Mouse (Mus musculus): ENCODE measurements around the gene Rps6kl1. TPM values are rescaled to one million over a fixed set of nuclear protein-coding genes. Genes with fewer than 3 reads are reported as not detected.
A peak's percentile ranks its signal among the peaks of the same experiment; 100 is the strongest.

Gene Rps6kl1
- polyA plus RNA-seq, 2 experiments: 0.39 to 0.43 TPM

DNA sequence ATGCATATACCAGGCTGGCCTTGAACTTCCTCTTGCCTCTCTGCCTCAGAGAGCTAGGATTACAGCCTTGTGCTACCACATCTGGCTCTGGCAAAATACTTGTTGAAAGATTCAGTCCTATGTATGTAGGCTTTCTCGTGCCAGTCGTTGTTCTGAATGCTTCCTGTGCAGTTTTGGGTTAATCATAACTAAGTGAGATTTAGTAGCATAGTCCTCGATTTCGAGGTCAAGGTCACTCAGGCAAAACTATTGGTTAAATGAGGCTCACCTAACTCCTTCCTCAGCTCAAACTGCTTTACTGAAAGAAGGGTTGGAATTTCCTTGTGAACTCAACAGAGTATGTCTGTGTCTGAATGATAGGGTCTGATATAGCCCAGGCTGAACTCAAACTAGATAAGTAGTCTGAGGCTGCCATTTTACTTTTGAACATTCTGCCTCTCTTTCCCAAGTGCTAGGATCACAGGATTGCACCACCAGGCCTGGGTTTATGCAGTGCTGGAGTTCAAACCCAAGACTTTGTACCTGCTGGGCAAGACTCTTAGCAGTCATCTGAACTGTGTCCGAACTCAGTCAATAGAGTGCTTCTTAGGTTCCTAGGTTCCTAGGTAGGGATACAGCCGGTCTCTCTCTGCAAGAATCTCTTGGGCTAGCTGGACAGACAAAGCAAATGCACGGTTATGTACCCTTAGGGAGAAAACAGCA is 38.4 kb downstream of the Rps6kl1 start:
- DNase-seq (ENCODE audit: low spot score): no peak
- no peak overlapping the region for H3K4me3 ChIP-seq (replicated peaks; ENCODE audit: low read length)
- no peaks in the 10 kb centered on the region for H3K9me3 ChIP-seq (ENCODE audit: control insufficient read depth, low read length)
- no peak for TF ChIP-seq POLR2A (IDR thresholded peaks at IDR 0.05; ENCODE audit: borderline replicate concordance, extremely low read depth, insufficient read depth, insufficient read length)
- no peak overlapping the region for H3K9ac ChIP-seq (ENCODE audit: low read depth, low read length, severe bottlenecking)
- no peak overlapping the region for H3K27ac ChIP-seq (replicated peaks; ENCODE audit: low read depth, low read length)
- WGBS: 89% methylated on average over 7 of the region's 7 CpGs
- peak overlapping the region; percentile 77; the same call in 1 of the 2 replicates for H3K4me2 ChIP-seq (replicated peaks; ENCODE audit: low read depth, low read length, severe bottlenecking)
- H3K4me1 ChIP-seq (ENCODE audit: control insufficient read depth, insufficient read depth, low read length): peaks cover 18% of the 10 kb centered on the region
- no peaks in the 10 kb centered on the region for H3K27me3 ChIP-seq (ENCODE audit: control insufficient read depth, insufficient read depth, low read length)
- H3K36me3 ChIP-seq (ENCODE audit: control insufficient read depth, insufficient read depth, low read length): peaks cover 34% of the 10 kb centered on the region
- ATAC-seq (ENCODE audit: low FRiP score, low read depth): no peak

GRCm38 (mm10) chr12:85110698-85111592 is 40.1 kb downstream of the Rps6kl1 start, which contains the start of the genes Prox2 and Dlst:
Prox2 (minus strand) TSS chr12:85110759.
Dlst (plus strand) TSS chr12:85110833.
- TF ChIP-seq POLR2A (IDR thresholded peaks at IDR 0.05; ENCODE audit: borderline replicate concordance, extremely low read depth, insufficient read depth, insufficient read length): 0 out of 2 replicates have a peak, but pooled peaks have one; percentile 41
- H3K4me2 ChIP-seq (replicated peaks; ENCODE audit: low read depth, low read length, severe bottlenecking): peak within 1 kb of the TSS; percentile 77
- H3K27ac ChIP-seq (replicated peaks; ENCODE audit: low read depth, low read length): peak within 1 kb of the TSS; percentile 81
- H3K36me3 ChIP-seq (ENCODE audit: control insufficient read depth, insufficient read depth, low read length): peaks cover 26% of the 10 kb centered on the region
- 0% methylated on average over 38 of the region's 83 CpGs for WGBS
- H3K27me3 ChIP-seq (ENCODE audit: control insufficient read depth, insufficient read depth, low read length): no peaks in the 10 kb centered on the region
- H3K9me3 ChIP-seq (ENCODE audit: control insufficient read depth, low read length): no peaks in the 10 kb centered on the region
- peaks cover 28% of the 10 kb centered on the region for H3K4me1 ChIP-seq (ENCODE audit: control insufficient read depth, insufficient read depth, low read length)
- DNase-seq (ENCODE audit: low spot score) (peak; percentile 90), ATAC-seq (ENCODE audit: low FRiP score, low read depth) (peak; percentile 95)
- peak within 1 kb of the TSS; percentile 100 for H3K4me3 ChIP-seq (replicated peaks; ENCODE audit: low read length)
- peak within 1 kb of the TSS; percentile 96 for H3K9ac ChIP-seq (ENCODE audit: low read depth, low read length, severe bottlenecking)

- 12% methylated on average over 18 of the region's 18 CpGs for WGBS
- no peaks in the 10 kb centered on the region for H3K9me3 ChIP-seq (ENCODE audit: control insufficient read depth, low read length)
- H3K36me3 ChIP-seq (ENCODE audit: control insufficient read depth, insufficient read depth, low read length): peaks cover 18% of the 10 kb centered on the region
- no peak for TF ChIP-seq POLR2A (IDR thresholded peaks at IDR 0.05; ENCODE audit: borderline replicate concordance, extremely low read depth, insufficient read depth, insufficient read length)
- H3K27me3 ChIP-seq (ENCODE audit: control insufficient read depth, insufficient read depth, low read length): no peaks in the 10 kb centered on the region
- DNase-seq (ENCODE audit: low spot score) (peak; percentile 7), ATAC-seq (ENCODE audit: low FRiP score, low read depth) (peak; percentile 67)
- peak overlapping the region; percentile 100 for H3K4me3 ChIP-seq (replicated peaks; ENCODE audit: low read length)
- H3K9ac ChIP-seq (ENCODE audit: low read depth, low read length, severe bottlenecking): peak overlapping the region; percentile 96
- H3K4me2 ChIP-seq (replicated peaks; ENCODE audit: low read depth, low read length, severe bottlenecking): peak overlapping the region; percentile 77
- peaks cover 28% of the 10 kb centered on the region for H3K4me1 ChIP-seq (ENCODE audit: control insufficient read depth, insufficient read depth, low read length)
- peak overlapping the region; percentile 81 for H3K27ac ChIP-seq (replicated peaks; ENCODE audit: low read depth, low read length)
Measured at GRCm38 (mm10) chr12:85110011-85110697, 40.9 kb downstream of the Rps6kl1 start.

DNA sequence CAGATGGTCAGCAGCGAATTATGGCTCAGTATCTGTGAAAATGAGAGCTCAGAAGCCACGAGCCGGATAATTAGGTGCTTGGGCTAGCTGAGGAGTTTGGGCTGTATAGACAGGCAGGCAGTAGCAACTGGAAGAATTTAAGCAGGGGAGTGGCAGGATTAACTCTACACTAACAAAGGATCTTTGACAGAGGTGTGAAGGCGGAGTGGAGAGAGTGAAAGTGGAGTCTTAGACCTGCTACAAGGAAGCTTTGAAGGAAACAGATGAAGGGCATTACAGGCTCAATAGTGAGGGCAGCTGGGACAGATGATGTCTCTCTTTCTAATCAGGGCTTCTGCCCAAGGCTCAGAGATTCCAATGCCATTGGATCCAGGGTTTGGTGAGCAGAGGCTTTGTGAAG is 41.6 kb downstream of the Rps6kl1 start:
- Histone ChIP-seq H3K4me1 (ENCODE audit: control insufficient read depth, insufficient read depth, low read length) (peaks cover 28% of the 10 kb centered on the region), H3K9me3 (ENCODE audit: control insufficient read depth, low read length) (no peaks in the 10 kb centered on the region), H3K27me3 (ENCODE audit: control insufficient read depth, insufficient read depth, low read length) (no peaks in the 10 kb centered on the region), H3K4me2 (replicated peaks; ENCODE audit: low read depth, low read length, severe bottlenecking) (peak overlapping the region; percentile 77), H3K4me3 (replicated peaks; ENCODE audit: low read length) (no peak overlapping the region), H3K27ac (replicated peaks; ENCODE audit: low read depth, low read length) (no peak overlapping the region), H3K9ac (ENCODE audit: low read depth, low read length, severe bottlenecking) (no peak overlapping the region), H3K36me3 (ENCODE audit: control insufficient read depth, insufficient read depth, low read length) (peaks cover 14% of the 10 kb centered on the region; the same call in 1 of the 2 replicates)
- ATAC-seq (ENCODE audit: low FRiP score, low read depth): no peak
- whole genome bisulfite sequencing: 45% methylated on average over 4 of the region's 4 CpGs
- no peak for TF ChIP-seq POLR2A (IDR thresholded peaks at IDR 0.05; ENCODE audit: borderline replicate concordance, extremely low read depth, insufficient read depth, insufficient read length)
- DNase-seq (ENCODE audit: low spot score): no peak

GRCm38 (mm10) chr12:85108643-85109042 is 42.4 kb downstream of the Rps6kl1 start:
- Histone ChIP-seq H3K9me3 (ENCODE audit: control insufficient read depth, low read length) (no peaks in the 10 kb centered on the region), H3K36me3 (ENCODE audit: control insufficient read depth, insufficient read depth, low read length) (peaks cover 12% of the 10 kb centered on the region; the same call in 1 of the 2 replicates), H3K4me2 (replicated peaks; ENCODE audit: low read depth, low read length, severe bottlenecking) (no peak overlapping the region), H3K4me3 (replicated peaks; ENCODE audit: low read length) (no peak overlapping the region), H3K9ac (ENCODE audit: low read depth, low read length, severe bottlenecking) (no peak overlapping the region), H3K4me1 (ENCODE audit: control insufficient read depth, insufficient read depth, low read length) (peaks cover 28% of the 10 kb centered on the region), H3K27me3 (ENCODE audit: control insufficient read depth, insufficient read depth, low read length) (no peaks in the 10 kb centered on the region), H3K27ac (replicated peaks; ENCODE audit: low read depth, low read length) (no peak overlapping the region)
- no peak for DNase-seq (ENCODE audit: low spot score)
- TF ChIP-seq POLR2A (IDR thresholded peaks at IDR 0.05; ENCODE audit: borderline replicate concordance, extremely low read depth, insufficient read depth, insufficient read length): no peak
- no peak for ATAC-seq (ENCODE audit: low FRiP score, low read depth)
- 63% methylated on average over 3 of the region's 3 CpGs for WGBS
